Mouse (Mus musculus): ENCODE measurements at regions not wholly inside any gene's neighbourhood (a gene's known extent, or its start where the extent isn't known, plus 50 kb on each side); places are given as distances from the start of the nearest gene placed in this dataset.

DNA sequence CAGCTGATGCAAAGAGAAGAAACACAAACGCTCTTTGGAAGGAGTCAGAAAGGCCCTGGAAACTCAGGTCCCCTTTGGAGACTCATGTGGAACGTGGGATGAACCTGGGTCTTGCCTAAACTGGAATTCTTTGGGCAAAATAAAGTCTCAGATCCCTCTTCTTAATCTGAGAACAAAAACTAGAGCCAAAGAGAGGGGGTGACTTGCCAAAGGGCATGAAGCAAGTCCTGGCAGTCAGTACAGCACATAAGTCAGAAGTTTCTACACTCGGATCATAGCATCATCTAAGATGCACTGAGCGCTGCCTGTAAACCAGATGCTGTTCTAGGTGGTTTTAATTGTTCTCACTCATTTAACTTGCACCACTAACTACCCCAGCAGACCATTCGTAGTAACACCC is 101.8 kb upstream of the Usp24 start:
- TF ChIP-seq POLR2A (IDR thresholded peaks at IDR 0.05; ENCODE audit: borderline replicate concordance, low read depth, low read length) (no peak), CTCF (IDR thresholded peaks at IDR 0.05; ENCODE audit: low read depth, low read length) (no peak)

Data from bone marrow macrophage, adult 2 months (primary cell).